Mouse (Mus musculus) embryonic fibroblast, embryonic 13.5 days (primary cell): ENCODE results near the gene Lhx5.

Source experiments
- CTCF ChIP-seq: IDR thresholded peaks from 2 replicates; pipeline ENCODE4 v1.5.1; 2011; ENCODE audit warnings: mild to moderate bottlenecking, control low read depth, low read length, moderate library complexity, borderline replicate concordance; ENCODE audit not compliant: insufficient read depth
- POLR2A ChIP-seq: IDR thresholded peaks from 2 replicates; pipeline ENCODE4 v1.6.1; 2011; ENCODE audit warnings: low read depth, mild to moderate bottlenecking, control low read depth, low read length, moderate library complexity

DNA sequence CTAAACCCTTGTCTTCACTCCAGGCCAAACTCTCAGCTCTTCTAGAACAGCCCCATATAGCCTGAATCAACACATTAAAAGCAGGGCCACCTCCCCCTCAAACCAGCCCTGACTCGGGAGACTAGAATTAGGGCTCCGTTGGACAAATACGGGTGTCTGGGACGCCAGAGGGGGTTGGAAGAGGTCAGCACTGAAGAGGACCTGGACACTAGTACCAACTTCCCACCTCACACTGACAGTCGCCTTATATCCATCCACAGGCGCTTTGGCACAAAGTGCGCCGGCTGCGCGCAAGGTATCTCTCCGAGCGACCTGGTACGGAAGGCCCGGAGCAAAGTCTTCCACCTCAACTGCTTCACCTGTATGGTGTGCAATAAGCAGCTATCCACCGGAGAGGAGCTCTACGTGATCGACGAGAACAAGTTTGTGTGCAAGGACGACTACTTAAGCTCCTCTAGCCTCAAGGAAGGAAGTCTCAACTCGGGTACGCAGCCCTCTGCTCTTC, 2.8 kb downstream of the Lhx5 start:
- TF ChIP-seq CTCF (no peak), POLR2A (no peak)
